Mouse (Mus musculus) adipocyte (in vitro differentiated cells): ENCODE results near the gene Rrp36.

Source experiments
- DNase-seq: peaks from one replicate; pipeline ENCODE4 v3.0.0-alpha.2; 2016; ENCODE audit warnings: low spot score

The Rrp36 gene

GRCm38 (mm10) chr17:46685913-46686312, 11.8 kb upstream of the Rrp36 start:
- DNase-seq = no peak

- no peak for DNase-seq
Observed at GRCm38 (mm10) chr17:46682654-46683389, 8.7 kb upstream of the Rrp36 start.

GRCm38 (mm10) chr17:46681466-46682118, 7.4 kb upstream of the Rrp36 start:
- DNase-seq = no peak

- peak; percentile 99 for DNase-seq
Observed at GRCm38 (mm10) chr17:46680760-46681373, 6.7 kb upstream of the Rrp36 start, which contains the start of gene Klhdc3. Gene Klhdc3 (minus strand): TSS chr17:46680914.

- DNase-seq = peak; percentile 57
Observed at GRCm38 (mm10) chr17:46679843-46680759, 5.9 kb upstream of the Rrp36 start.

- DNase-seq = no peak
Observed at GRCm38 (mm10) chr17:46678911-46679310, 4.8 kb upstream of the Rrp36 start.

GRCm38 (mm10) chr17:46678416-46678815, 4.3 kb upstream of the Rrp36 start, which contains the start of gene Mea1:
Gene Mea1 (plus strand): TSS chr17:46678793.
- no peak for DNase-seq

- no peak for DNase-seq
Observed at GRCm38 (mm10) chr17:46674530-46675283, 555 bp upstream of the Rrp36 start.

GRCm38 (mm10) chr17:46669911-46670310, 4.2 kb downstream of the Rrp36 start:
- no peak for DNase-seq

GRCm38 (mm10) chr17:46667712-46668111, 6.4 kb downstream of the Rrp36 start:
- DNase-seq = no peak

GRCm38 (mm10) chr17:46662730-46663129, 11.4 kb downstream of the Rrp36 start:
- peak; percentile 66 for DNase-seq

- DNase-seq = no peak
Observed at GRCm38 (mm10) chr17:46661981-46662380, 12.2 kb downstream of the Rrp36 start.

GRCm38 (mm10) chr17:46661351-46661750, 12.8 kb downstream of the Rrp36 start:
- no peak for DNase-seq

GRCm38 (mm10) chr17:46656054-46656453, 18.1 kb downstream of the Rrp36 start:
- no peak for DNase-seq

- no peak for DNase-seq
Observed at GRCm38 (mm10) chr17:46651755-46652547, 22.2 kb downstream of the Rrp36 start.

- DNase-seq = peak; percentile 43
Observed at GRCm38 (mm10) chr17:46651292-46651691, 22.9 kb downstream of the Rrp36 start.

GRCm38 (mm10) chr17:46650232-46651031, 23.7 kb downstream of the Rrp36 start, which contains the start of gene Cul7:
Gene Cul7 (plus strand): TSS chr17:46650337.
- DNase-seq = peak; percentile 89

- DNase-seq = no peak
Observed at GRCm38 (mm10) chr17:46649811-46650210, 24.3 kb downstream of the Rrp36 start.

- no peak for DNase-seq
Observed at GRCm38 (mm10) chr17:46648436-46648835, 25.7 kb downstream of the Rrp36 start.
